Mouse (Mus musculus): Measurements from ENCODE around the gene Gm49416. TPM values are rescaled to one million over a fixed set of nuclear protein-coding genes. Genes with fewer than 3 reads are reported as not detected.
"Not testable (repeated sequence)": the region's sequence is repeated elsewhere in the genome, so short reads cannot be mapped to it uniquely, and the experiment has no call there.

Gene Gm49416
- polyA plus RNA-seq, 1 experiment, result not detected

DNA sequence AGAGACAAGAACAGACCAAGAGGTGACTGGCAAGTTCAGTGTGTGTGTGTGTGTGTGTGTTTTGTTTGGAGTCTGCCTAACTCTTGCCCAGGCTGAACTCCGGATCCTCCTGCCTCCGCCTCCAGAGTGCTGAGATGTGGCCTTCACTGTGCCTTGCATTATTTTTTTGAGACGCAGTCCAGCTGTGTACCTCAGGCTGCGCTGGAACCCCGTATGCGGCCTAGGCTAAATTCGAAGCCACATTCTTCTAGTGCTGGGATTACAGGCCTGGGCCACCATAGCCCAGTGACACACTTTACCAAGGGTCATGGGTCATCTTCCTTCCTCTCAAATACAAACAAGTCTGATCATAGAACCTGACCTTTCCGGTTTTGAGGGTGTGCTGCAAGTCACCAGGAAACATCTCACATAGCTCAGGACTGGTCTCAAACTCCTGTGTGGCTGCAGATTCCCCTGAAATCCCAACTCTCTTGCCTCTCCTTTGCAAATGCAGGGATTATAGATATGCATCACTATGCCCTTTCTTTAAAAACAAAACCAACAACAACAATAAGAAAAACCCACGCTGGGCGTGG, 16.4 kb upstream of the Gm49416 start:
- no peak for DNase-seq (ENCODE audit: extremely low spot score in 1 of 2, low spot score in 1 of 2)

DNA sequence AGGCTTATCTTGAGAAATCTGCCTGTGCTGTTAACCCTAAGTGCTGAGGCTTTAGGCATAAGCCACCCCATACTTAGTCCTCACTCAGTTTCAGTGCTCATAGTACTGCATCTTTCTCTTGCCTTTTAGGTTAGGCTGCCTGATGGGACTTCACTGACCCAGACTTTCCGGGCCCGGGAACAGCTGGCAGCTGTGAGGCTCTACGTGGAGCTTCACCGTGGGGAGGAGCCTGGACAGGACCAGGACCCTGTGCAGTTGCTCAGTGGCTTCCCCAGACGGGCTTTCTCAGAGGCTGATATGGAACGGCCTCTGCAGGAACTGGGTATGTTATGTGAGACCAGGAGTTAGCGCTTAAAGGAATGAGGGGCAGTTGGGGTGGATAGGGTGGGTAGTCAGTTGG, 13.7 kb upstream of the Gm49416 start:
- DNase-seq (ENCODE audit: extremely low spot score in 1 of 2, low spot score in 1 of 2), result no peak

DNA sequence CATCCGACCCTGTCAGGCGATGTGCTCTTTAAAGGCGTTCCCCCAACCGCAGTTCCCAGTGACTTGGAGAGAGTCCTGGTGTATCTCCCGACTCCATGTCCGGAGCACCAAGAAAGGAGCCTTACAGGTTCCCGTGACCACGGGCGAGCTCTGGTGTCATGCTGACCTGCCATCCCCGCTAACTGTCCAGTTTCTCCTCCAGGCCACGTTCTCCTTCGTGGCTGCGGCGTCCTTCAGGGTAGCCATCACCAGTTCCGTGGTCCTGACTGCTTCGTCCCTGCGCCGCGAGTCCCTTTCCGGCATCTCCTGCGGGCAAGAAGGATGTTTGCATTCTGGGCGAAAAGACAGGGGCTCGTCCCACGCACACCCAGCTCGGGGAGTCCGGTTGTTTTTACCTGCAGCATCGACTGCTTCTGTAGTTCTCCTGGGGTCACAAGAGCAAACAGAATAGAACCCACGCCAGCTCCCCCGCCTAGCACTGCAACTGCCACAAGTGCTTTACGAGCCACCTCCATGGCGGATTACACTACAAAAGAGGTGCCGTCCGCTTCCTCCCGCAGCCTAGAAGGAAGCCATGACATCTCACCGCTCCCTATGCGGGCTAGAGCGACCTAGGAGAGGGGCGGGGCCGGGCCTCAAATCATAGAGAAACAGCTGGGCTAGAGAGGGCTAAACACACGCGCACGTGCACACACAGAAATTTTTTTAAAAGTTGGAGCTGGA, 8.3 kb upstream of the Gm49416 start, which contains the start of gene Uqcc3:
Uqcc3 (minus strand) TSS at position 613 of the 723 bp plus-strand sequence.
- peak; percentile 88 to 93 for DNase-seq (ENCODE audit: extremely low spot score in 1 of 2, low spot score in 1 of 2)

DNA sequence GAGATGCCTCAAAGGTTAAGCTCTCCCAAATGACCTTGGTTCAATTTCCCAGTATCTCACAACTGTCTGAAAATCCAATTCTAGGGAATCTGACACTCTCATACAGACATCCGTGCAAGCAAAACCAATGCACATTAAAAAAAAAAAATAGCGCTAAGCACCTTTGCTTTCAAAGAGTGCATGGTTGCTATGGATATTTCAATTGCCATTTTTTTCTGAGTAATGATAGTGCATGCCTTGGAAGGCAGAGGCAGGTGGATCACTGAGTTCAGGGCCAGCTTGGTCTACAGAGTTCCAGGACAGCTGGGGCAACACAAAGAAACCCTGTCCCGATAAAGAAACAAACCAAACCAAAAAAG, 7.7 kb upstream of the Gm49416 start:
- DNase-seq (ENCODE audit: extremely low spot score in 1 of 2, low spot score in 1 of 2), result no peak

DNA sequence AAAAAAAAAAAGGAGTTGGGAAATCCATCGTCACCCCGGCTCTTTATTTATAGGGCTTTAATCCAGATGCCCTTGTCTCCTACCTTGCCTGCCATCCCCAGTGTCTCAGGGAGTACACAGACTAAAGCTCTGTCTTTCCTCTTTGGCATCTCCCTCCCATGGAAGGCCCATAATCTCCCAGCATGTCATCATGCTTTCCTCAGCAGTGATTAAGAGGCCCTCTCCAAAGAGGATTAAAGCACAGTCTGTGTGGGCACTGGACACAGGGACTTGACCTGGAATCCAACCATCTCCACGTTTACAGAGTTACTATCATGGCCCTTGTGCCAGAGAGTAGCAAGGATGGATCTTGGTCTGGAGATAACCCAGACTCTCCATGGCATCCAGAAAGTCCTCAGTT, 5.1 kb upstream of the Gm49416 start, which contains the start of the genes Lbhd1 and Gm49403:
Lbhd1 (plus strand) TSS at position 117 of the 400 bp plus-strand sequence.
Gm49403 (plus strand) TSS at position 315 of the 400 bp plus-strand sequence.
- DNase-seq (ENCODE audit: extremely low spot score in 1 of 2, low spot score in 1 of 2), result no peak

DNA sequence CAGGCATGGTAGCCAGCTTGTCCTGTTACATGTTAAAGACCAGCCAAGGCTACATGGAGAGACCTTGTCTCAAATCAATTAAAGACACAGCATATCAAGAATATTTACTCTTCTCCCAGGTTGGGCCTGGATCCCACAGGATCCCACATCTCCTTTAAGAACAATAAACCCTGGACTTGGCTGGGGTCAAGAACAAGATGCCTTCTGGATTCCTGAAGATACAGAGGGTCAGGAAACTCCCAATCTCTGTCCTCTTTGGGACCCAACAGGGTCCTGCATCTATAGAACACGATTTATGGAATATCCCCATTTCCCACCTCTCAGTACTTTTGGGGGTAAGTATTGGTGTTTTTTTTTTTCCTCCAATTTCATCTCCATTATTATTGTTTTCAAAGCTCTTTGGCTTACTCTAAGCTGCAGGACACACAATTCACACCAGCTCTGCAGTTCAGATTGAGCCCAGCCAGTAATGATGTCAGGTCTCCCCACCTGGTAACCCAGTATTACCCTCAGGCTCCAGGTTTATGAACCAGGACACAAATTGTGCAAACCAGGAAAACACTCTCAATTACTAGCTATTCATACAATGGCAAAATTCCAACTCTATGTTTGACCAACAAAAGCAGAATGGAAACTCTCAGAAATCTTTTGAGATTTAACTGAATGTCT, 1.7 kb upstream of the Gm49416 start:
- DNase-seq (ENCODE audit: extremely low spot score in 1 of 2, low spot score in 1 of 2), result no peak

DNA sequence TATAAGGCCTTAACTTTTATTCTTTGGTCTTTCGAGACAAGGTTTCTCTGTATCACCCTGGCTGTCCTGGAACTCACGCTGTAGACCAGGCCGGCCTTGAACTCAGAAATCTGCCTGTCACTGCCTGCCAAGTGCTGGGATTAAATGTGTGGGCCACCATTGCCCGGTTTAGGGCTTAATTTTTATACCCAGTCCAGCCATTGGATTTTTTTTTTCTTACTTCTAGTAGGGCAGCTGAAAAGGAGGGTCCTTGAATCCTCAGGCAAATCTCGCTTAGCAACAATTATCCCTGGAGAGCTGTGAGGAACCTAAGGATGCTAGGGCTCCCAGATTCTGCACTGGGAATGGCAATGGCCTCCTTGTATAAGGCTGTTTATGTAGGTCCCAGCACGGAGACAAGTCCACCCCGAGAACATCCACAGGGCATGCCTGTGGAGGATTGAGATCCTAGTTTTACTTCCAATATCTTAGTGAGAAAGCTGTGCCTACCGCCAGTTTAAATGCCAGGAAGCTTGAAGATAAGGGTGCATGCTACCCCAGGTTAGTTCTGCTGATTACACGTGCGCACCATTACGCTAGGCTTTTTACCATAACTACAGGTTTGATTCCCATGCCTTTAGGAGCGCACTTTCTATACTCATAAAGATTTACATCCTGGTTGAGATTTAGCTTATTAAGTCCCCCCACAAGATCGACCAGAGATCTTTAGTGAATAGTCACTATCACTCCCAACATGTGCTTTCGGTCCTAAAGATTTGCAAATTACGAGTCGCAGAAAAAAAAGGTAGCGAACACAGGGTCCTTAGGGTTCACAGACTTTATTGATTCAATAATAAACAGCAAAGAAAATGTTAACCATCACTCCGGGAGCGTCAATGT, 902 bp upstream of the Gm49416 start:
- DNase-seq (ENCODE audit: extremely low spot score in 1 of 2, low spot score in 1 of 2), result no peak

DNA sequence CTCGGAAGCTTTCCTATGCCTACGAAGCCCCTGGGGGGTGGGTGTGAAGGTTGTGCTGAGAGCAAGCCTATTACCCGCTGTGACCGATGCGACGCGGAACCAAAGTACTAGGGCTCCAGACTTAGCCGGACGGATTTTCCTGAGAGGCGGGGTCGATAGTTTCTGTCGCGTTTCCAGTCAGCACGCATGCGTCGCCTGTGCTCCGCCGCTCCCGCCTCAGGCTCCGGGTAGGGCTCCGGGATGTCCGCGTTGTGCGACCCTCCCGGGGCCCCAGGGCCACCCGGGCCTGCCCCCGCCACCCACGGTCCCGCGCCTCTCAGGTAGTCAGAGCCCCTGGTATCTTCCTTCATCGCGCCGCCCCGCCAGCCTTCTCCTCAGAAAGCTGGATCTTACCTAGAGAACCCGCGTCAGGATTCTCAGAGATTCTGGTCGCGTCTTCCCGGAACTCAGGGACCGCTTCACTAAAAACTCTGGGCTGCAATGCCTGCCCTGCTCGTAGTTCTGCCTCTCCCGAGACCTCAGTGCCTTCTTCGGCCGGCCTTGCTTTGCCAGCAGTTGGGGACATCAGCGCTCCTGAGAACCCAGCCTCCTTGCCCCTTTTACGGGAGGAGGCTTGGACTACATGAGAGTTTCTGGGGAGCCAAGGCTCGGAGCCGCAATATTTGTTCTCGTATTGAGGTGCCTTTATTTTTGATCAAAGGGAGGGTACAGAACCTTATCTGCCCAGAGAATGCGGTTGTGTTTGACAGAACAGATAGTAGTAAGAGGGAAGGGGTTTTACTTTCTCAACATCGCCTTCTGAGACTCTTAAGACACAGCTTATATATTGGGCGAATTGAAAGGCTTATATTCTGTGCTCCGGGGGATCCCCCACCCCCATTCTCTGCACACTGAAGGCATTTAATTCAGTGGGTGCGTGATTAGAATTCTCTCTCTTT, 4.4 kb downstream of the Gm49416 start, which contains the start of gene Ints5:
Ints5 (plus strand) TSS at position 177 of the 938 bp plus-strand sequence.
- peak; percentile 69 to 92 for DNase-seq (ENCODE audit: extremely low spot score in 1 of 2, low spot score in 1 of 2)

DNA sequence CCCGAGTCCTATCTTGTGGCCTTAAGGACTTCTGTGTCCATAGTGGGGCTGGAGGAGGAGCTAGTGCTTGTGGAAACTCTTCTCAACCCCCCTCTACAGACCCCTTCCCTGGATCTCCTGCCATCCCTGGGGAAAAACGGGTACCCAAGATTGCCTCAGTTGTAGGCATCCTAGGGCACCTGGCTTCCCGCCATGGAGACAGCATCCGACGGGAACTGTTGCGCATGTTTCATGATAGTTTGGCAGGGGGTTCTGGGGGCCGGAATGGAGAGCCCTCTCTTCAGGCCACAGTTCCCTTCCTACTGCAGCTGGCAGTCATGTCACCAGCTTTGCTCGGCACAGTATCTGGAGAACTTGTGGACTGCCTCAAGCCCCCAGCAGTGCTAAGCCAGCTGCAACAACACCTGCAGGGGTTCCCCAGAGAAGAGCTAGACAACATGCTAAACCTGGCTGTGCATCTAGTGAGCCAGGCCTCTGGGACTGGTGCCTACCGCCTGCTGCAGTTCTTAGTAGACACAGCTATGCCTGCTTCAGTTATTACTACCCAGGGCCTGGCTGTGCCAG, 6.8 kb downstream of the Gm49416 start:
- no peak for DNase-seq (ENCODE audit: extremely low spot score in 1 of 2, low spot score in 1 of 2)

DNA sequence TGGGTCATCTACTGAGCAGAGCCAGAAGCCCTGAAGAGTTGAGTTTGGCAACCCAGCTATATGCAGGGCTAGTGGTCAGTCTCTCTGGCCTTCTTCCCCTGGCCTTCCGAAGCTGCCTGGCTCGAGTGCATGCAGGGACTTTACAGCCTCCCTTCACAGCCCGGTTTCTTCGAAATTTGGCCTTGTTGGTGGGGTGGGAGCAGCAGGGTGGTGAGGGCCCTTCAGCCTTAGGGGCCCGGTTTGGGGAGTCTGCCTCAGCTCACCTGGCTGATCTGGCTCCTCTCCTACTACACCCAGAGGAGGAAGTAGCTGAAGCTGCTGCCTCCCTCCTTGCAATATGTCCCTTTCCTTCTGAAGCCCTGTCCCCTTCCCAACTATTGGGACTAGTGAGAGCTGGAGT, 7.5 kb downstream of the Gm49416 start:
- not testable (repeated sequence) for DNase-seq (ENCODE audit: extremely low spot score in 1 of 2, low spot score in 1 of 2)

DNA sequence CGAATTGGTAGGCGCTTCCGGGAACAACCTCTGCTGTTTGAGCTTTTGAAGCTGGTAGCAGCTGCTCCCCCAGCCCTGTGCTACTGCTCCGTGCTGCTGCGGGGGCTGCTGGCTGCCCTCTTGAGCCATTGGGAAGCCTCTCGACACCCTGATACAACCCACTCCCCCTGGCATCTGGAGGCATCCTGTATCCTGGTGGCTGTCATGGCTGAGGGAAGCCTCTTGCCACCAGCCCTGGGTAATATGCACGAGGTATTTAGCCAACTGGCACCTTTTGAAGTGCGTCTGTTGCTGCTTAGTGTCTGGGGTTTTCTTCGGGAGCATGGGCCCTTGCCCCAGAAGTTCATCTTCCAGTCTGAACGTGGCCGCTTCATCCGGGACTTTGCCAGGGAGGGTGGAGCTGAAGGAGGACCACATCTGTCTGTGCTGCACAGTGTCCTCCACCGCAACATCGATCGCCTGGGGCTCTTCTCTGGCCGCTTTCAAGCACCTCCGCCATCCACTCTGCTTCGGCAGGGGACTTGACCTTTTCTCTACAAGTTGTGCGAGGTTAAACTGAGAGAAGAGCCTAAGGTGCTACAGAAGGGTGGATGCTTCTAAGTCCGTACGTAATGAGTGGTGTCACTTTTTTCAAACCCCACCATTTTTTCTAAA, 8.6 kb downstream of the Gm49416 start:
- DNase-seq (ENCODE audit: extremely low spot score in 1 of 2, low spot score in 1 of 2), result not testable (repeated sequence)

DNA sequence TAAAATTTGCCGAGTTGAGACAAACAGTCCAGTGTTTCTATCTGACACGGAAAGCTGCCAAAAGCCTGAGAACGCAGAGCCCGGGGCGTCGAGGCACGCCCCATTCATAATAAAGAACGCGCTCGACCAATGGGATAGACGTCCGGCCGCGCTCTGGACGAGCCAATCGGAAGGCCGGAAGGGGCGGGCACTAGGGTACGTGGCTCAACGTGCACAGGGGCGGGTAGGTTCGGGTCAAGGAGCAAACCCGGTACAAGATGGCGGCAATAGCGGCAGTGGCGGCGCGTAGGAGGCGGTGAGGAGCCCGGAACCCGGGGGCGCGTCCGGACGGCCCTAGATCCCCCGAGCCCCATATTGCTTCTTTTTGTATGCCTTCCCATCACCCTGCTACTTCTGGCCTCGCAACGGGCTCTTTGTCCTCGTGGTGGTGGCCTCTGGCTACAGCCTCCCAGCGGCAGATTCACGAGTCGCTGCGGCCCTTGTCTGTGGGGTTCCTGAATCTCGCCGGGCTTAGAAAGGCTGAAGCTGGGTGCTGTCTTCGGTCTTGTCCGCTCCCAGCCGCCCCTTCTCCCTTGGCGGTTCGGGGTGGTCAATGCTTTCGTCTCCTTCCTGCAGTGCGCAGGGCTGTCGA, 9.3 kb downstream of the Gm49416 start, which contains the start of gene Ganab:
Ganab (plus strand) TSS at position 207 of the 631 bp plus-strand sequence.
- peak; percentile 95 to 97 for DNase-seq (ENCODE audit: extremely low spot score in 1 of 2, low spot score in 1 of 2)

DNA sequence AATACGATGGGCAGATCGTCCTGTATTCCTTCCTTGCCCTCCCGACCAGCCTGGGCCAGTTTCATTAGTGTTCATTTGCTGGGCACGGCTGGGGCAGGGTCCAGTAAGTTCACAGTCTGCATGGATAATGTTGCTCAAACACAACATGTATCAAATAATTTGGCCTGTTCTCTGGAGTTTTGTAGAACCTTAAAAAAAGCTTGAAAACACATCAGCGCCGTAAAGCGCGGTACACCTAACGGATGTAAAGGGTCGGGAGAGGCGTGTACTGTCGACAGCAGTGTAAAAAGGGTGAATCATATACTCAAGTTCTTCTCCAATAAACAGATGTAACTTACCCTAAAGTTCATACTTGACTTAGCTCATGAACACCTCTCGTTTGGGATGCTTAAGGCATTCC, 9.8 kb downstream of the Gm49416 start:
- DNase-seq (ENCODE audit: extremely low spot score in 1 of 2, low spot score in 1 of 2), result no peak

DNA sequence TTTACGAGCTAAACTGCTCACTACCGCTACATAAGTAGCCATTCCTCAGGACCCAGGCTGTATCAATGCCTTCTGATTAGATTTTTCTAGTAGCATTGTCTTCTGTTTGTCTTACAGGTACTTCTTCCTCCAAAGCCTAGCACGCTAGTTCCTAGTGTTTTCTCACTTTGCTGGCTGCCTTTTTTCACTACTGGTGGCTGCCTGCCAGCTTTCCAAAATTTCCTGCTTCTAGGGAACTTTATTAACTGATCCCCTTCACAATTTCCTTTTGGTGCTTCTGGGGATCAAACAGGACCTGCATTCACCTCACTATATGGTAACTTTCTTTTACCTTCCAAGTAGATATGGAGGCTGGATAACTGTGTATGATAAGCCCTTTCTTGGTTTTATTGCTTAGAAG, 10.4 kb downstream of the Gm49416 start:
- DNase-seq (ENCODE audit: extremely low spot score in 1 of 2, low spot score in 1 of 2), result no peak

DNA sequence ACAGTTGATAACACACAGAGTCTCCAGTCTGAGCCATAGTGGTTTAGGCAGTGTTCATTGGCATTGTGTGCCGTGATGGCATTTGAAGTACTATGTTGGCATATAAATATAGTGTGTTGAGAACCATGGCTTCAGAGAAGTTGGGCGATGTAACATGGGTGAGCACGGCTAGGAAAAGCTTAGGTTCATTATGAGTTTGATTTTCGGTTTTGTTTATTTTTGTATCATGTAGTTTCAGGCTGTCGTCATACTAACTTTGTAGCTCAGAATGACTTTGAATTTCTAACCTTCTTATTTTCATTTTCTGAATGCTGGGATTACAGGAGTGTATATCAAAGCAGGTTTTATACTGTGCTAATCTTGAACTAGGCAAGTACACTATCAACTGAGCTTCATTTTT, 14.7 kb downstream of the Gm49416 start:
- DNase-seq (ENCODE audit: extremely low spot score in 1 of 2, low spot score in 1 of 2), result no peak

DNA sequence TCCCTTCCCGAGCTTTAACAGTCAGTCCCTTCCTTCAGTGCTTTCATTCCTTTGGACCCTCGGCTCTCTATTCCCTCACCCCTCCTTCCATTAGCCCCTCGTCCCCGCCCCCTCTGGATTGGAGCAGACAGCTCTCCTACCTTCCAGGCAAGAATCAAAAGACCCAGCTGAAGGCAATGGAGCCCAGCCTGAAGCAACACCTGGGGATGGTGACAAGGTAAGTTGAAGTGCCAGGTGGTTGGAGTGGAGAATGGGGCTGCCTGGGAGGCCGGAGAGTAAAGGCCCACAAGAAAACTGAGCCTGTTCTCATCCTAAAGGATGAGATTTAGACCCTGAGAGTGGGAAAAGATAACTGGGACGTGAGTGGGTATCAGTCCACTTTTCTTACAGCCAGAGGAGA, 19.8 kb downstream of the Gm49416 start:
- no peak for DNase-seq (ENCODE audit: extremely low spot score in 1 of 2, low spot score in 1 of 2)

DNA sequence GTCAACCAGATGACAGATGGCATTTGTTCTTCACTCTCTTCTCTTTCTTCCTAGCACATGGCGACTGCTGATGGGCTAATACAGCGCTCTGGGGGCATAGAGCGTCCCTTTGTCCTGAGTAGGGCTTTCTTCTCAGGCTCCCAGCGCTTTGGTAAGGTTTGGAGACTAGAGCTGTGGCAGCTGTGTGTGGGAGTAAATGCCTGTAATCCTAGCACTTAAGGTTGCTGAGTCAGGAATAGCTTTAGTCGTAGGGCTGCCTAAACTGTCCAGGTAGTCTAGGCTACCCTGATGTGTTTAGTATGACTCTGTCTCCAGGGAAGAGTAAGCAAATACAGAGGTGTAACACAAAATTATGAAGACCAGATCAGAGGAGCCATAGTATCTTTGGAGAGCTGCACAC, 23.1 kb downstream of the Gm49416 start:
- peak in 1 of 2 experiments; percentile 60 for DNase-seq (ENCODE audit: extremely low spot score in 1 of 2, low spot score in 1 of 2)

DNA sequence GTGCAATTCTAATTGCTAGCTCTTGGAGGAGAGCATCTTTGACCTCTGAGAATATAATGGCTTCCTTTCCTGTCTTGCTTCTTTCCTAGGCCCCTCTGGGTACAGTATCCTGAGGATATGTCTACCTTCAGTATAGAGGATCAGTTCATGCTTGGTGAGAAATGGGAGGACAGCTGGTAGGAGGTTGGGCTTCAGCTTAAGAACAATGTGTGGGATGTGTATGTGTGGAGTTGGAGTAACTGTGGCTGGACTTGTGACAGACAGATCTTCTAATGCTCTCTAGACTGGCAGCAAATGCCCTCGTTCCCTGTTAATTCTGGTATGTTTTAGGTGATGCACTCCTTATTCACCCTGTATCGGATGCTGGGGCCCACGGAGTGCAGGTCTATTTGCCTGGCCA, 25.5 kb downstream of the Gm49416 start:
- peak in 1 of 2 experiments; percentile 42 for DNase-seq (ENCODE audit: extremely low spot score in 1 of 2, low spot score in 1 of 2)

Measured in frontal cortex, adult 2 months (tissue).